Mouse (Mus musculus) megakaryocyte, embryonic 14.5 days (primary cell): Measurements from ENCODE around the gene Eefsec.

ENCODE experiments used
- FLI1 ChIP-seq: IDR thresholded peaks from 2 replicates; pipeline ENCODE4 v1.6.1; 2012; ENCODE audit warnings: low read length, inconsistent platforms, mixed read lengths
- GATA1 ChIP-seq: IDR thresholded peaks from 3 replicates; pipeline ENCODE4 v1.6.1; 2012; ENCODE audit warnings: mixed read lengths, low read length, inconsistent platforms, borderline replicate concordance

DNA sequence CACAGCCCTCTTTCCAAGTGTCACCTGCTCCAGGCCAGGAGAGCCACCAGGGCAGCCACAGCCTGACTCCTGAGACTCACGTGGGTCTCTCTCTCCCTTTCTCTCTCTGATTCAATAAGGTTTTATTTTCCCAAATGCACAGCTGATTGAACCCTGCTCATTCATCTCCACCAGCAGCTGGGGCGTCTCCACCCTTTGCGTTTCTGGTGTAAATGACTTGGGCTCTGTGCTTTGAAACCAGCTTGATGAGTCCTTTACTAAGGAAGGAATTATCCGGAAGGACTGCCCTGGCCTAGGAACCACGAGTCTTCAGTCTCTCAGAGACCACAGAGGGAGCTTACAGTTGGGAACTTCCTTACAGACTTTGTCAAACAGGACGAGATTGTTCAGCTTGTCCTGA, 214.1 kb downstream of the Eefsec start:
- TF ChIP-seq GATA1 (no peak), FLI1 (no peak)
